Mouse (Mus musculus) thymus, adult 2 months (tissue): ENCODE data around the gene Il15ra. TPM values are rescaled to one million over a fixed set of nuclear protein-coding genes. Genes with fewer than 3 reads are reported as not detected.
"Not testable (repeated sequence)": the region's sequence is repeated elsewhere in the genome, so short reads cannot be mapped to it uniquely, and the experiment has no call there.

Experiments
- DNase-seq: peaks from one replicate; pipeline ENCODE4 v3.0.0; 2021
- H3K27ac ChIP-seq: fragments of 200-500 bp; 2 replicates; pipeline ENCODE4 v1.5.1; 2012; ENCODE audit warnings: low read length, control low read depth; ENCODE audit not compliant: control insufficient read depth, insufficient read depth
- H3K27me3 ChIP-seq: fragments of 200-500 bp; 2 replicates; pipeline ENCODE4 v1.6.1; 2012; ENCODE audit warnings: mild to moderate bottlenecking, low read length, moderate library complexity, mixed read lengths; ENCODE audit not compliant: control insufficient read depth, insufficient read depth
- H3K36me3 ChIP-seq: fragments of 200-500 bp; 2 replicates; pipeline ENCODE4 v1.6.1; 2012; ENCODE audit warnings: mild to moderate bottlenecking, low read length, moderate library complexity; ENCODE audit not compliant: control insufficient read depth, insufficient read depth
- H3K4me1 ChIP-seq: fragments of 200-500 bp; replicated peaks from 2 replicates; pipeline ENCODE4 v1.6.1; 2012; ENCODE audit warnings: low read length; ENCODE audit not compliant: control insufficient read depth, insufficient read depth
- H3K4me3 ChIP-seq: fragments of 200-500 bp; 2 replicates; pipeline ENCODE4 v1.5.1; 2012; ENCODE audit warnings: mild to moderate bottlenecking, low read length, control low read depth, moderate library complexity; ENCODE audit not compliant: control insufficient read depth, insufficient read depth
- CTCF ChIP-seq: fragments of 200-500 bp; IDR thresholded peaks from 2 replicates; pipeline ENCODE4 v1.5.1; 2012; ENCODE audit warnings: mild to moderate bottlenecking, control low read depth, low read length, moderate library complexity, borderline replicate concordance; ENCODE audit not compliant: control insufficient read depth, poor library complexity, insufficient read depth; ENCODE audit errors: extremely low read depth
- POLR2A ChIP-seq: fragments of 200-500 bp; IDR thresholded peaks from 2 replicates; pipeline ENCODE4 v1.6.1; 2012; ENCODE audit warnings: mild to moderate bottlenecking, low read length, control low read depth, moderate library complexity; ENCODE audit not compliant: control insufficient read depth, poor library complexity, insufficient read depth; ENCODE audit errors: extremely low read depth
- WGBS: fragments of 180-500 bp; shearing (Covaris S2); methylation state at CpG from one replicate; pipeline ENCODE4 v1.1.7; 2018; 5-methylcytosine and 5-hydroxymethylcytosine counted together
- polyA plus RNA-seq: library from polyadenylated mRNA; depleted of rRNA; stranded (reverse); fragments of >200 nt; gene quantifications from 2 replicates; pipeline ENCODE4 v1.2.3, GENCODE M21; 2012

The Il15ra gene
- polyA plus RNA-seq, 1 experiment, result 99.7 TPM

- no peak for DNase-seq
- peak overlapping the region; percentile 91 for H3K4me3 ChIP-seq
- peaks cover 11% of the 10 kb centered on the region for H3K4me1 ChIP-seq
- no peak overlapping the region for H3K27ac ChIP-seq
- WGBS, result 15% methylated on average over 28 of the region's 28 CpGs
- H3K27me3 ChIP-seq, result no peaks in the 10 kb centered on the region
- TF ChIP-seq CTCF (no peak), POLR2A (no peak)
- H3K36me3 ChIP-seq, result no peaks in the 10 kb centered on the region
Observed at GRCm38 (mm10) chr2:11706030-11706745, 1.1 kb downstream of the Il15ra start.

- Histone ChIP-seq H3K4me1 (peaks cover 11% of the 10 kb centered on the region), H3K36me3 (no peaks in the 10 kb centered on the region), H3K27me3 (no peaks in the 10 kb centered on the region), H3K4me3 (no peak overlapping the region), H3K27ac (no peak overlapping the region)
- 81% methylated on average over 6 of the region's 6 CpGs for WGBS
- DNase-seq, result no peak
- TF ChIP-seq CTCF (no peak), POLR2A (no peak)
Observed at GRCm38 (mm10) chr2:11706746-11707065, 1.6 kb downstream of the Il15ra start.

GRCm38 (mm10) chr2:11708538-11708937 is 3.4 kb downstream of the Il15ra start:
- Histone ChIP-seq H3K36me3 (no peaks in the 10 kb centered on the region), H3K4me3 (no peak overlapping the region), H3K27me3 (no peaks in the 10 kb centered on the region), H3K4me1 (peaks cover 11% of the 10 kb centered on the region), H3K27ac (no peak overlapping the region)
- TF ChIP-seq CTCF, result no peak
- TF ChIP-seq POLR2A, result no peak
- 74% methylated on average over 5 of the region's 5 CpGs for WGBS
- no peak for DNase-seq

GRCm38 (mm10) chr2:11710101-11710500 is 5.0 kb downstream of the Il15ra start:
- not testable (repeated sequence) for H3K27me3 ChIP-seq, H3K27ac ChIP-seq, H3K4me1 ChIP-seq, H3K4me3 ChIP-seq, H3K36me3 ChIP-seq
- peak; percentile 41 for DNase-seq
- 46% methylated on average over 4 of the region's 4 CpGs for WGBS

GRCm38 (mm10) chr2:11712483-11712990 is 7.4 kb downstream of the Il15ra start:
- Histone ChIP-seq H3K4me3 (no peak overlapping the region), H3K4me1 (peaks cover 3% of the 10 kb centered on the region; the same call in 1 of the 2 replicates), H3K27ac (no peak overlapping the region), H3K27me3 (no peaks in the 10 kb centered on the region), H3K36me3 (no peaks in the 10 kb centered on the region)
- no peak for DNase-seq
- TF ChIP-seq POLR2A (no peak), CTCF (no peak)
- WGBS, result 96% methylated on average over 6 of the region's 6 CpGs

GRCm38 (mm10) chr2:11713021-11713420 is 7.9 kb downstream of the Il15ra start:
- H3K27ac ChIP-seq, result no peak overlapping the region
- 86% methylated on average over 3 of the region's 3 CpGs for WGBS

GRCm38 (mm10) chr2:11714535-11714934 is 9.4 kb downstream of the Il15ra start:
- H3K4me3 ChIP-seq, result no peak overlapping the region
- no peak overlapping the region for H3K27ac ChIP-seq
- no peak for DNase-seq
- 95% methylated on average over 4 of the region's 4 CpGs for WGBS
- peaks cover 3% of the 10 kb centered on the region; the same call in 1 of the 2 replicates for H3K4me1 ChIP-seq
- no peaks in the 10 kb centered on the region for H3K36me3 ChIP-seq
- TF ChIP-seq CTCF (no peak), POLR2A (no peak)
- no peaks in the 10 kb centered on the region for H3K27me3 ChIP-seq

More at GRCm38 (mm10) chr2:11713021-11713420, 7.9 kb downstream of the Il15ra start:
- DNase-seq, result no peak
- Histone ChIP-seq H3K27me3 (no peaks in the 10 kb centered on the region), H3K36me3 (no peaks in the 10 kb centered on the region), H3K4me1 (peaks cover 3% of the 10 kb centered on the region; the same call in 1 of the 2 replicates), H3K4me3 (no peak overlapping the region)
- TF ChIP-seq POLR2A (no peak), CTCF (no peak)
